Mouse (Mus musculus): ENCODE results near the gene Zdhhc1.

Gene Zdhhc1

DNA sequence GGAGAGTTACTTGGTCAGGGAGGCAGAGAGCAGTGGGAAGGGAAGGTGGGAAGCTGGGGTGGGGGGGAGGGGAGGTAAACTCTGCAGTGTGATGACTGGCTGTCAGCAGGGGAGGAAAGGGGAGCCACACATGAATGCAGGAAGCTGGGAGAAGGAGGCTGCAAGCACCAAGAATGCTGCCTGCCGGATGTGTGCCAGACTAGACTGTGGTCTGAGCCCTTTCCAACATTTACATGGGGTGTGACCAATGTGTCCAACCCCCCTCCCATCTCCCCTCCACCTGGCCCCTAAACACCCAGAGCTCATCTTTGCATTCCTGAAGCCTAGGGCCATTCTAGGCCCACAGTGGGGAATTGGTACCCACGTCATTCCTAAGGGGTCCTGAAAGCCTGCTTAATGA is 15.7 kb downstream of the Zdhhc1 start:
- no peak for DNase-seq (ENCODE audit: low read depth, low spot score)

DNA sequence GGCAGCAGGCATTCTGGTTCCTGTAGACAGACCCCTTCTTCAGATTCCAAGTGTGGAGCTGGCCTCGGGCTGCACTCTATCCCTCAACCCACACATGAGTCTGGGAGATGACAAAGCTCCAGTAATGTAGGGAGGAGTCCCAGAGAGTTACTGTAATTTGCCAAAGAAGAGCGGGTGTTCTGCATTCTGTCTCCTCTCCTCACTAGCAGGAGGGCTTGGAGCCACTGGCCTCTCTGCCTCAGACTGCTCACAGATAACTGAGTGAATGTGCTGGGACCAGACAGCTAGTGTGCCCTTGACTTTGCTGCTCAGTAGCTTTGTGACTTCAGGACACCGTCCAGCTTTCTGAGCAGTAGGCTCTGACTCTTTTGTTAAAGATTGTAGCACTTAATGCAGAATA is 18.9 kb downstream of the Zdhhc1 start:
- DNase-seq (ENCODE audit: low read depth, low spot score): no peak

DNA sequence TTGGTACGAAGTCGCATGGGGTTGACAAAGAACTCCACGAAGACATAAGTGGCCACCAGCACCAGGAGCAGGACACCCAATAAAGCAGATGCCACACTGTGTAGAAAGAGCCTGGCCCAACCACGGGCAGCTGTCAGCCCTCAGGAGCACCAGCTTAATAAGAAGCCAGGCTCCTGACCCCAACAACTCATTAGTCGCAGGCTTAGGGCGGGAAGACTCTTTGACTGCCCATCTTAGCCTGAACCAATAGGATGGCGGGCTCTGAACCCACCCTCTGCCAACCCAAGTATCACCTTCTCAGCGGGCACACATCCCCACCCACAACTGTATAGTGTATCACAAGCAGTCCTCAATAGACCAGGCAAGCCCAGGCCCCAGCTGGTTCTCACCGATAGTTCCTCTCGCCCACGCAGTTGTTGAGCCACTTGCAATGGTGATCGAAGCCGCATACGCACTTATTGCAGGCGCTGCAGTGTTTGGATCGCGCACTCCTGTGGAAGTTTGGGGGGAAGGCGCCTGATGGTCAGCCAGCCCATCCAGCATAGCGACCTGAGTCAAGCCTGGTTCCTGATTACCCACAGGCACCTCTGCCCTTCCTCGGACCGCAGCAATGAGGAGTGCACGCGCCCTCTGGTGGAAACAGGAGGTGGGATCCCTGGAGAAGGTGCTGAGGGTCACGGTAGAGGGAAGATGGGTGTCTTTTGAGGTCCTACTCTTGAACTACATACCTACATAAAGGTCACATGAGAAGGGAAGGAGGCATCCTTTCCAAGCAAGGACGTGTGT is 19.9 kb downstream of the Zdhhc1 start:
- no peak for DNase-seq (ENCODE audit: low read depth, low spot score)

DNA sequence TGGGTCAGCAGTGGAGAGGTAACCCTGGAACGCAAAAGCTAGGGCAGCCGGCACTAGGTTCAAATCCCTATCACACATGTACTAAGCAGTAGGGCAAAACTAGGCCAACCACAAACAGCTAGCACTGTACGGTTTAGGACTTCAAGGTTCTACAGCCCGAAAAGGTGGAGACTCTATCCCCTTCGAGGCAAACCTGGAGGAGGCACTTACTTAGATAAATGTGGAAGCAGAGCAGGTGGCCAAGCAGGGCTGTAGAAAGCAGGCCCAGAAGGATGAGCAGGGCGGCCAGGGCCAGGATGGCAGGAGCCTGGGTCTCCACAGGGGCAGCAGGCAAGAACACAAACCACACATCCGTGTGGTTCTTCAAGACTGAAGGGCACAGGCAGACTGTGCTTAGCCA is 20.5 kb downstream of the Zdhhc1 start:
- DNase-seq (ENCODE audit: low read depth, low spot score): no peak

DNA sequence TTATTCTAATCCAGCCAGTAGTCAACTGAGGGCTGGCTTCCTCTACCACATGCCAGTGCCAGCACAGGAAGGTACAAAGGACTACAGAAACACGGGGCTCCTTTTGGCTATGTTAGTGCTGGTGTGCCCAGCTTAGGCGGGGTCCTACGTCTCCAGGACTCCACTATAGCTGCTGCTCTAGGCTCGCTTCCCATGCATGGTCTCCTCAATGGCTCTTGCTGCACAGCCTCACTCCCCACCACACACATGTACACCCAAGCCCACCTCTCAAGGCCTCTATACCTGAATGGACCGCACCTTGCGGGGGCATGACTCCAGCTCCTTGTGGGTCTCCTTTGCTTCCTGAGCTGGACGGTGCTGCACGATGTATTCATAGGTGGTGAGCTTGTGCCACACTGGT is 21.0 kb downstream of the Zdhhc1 start:
- no peak for DNase-seq (ENCODE audit: low read depth, low spot score)

DNA sequence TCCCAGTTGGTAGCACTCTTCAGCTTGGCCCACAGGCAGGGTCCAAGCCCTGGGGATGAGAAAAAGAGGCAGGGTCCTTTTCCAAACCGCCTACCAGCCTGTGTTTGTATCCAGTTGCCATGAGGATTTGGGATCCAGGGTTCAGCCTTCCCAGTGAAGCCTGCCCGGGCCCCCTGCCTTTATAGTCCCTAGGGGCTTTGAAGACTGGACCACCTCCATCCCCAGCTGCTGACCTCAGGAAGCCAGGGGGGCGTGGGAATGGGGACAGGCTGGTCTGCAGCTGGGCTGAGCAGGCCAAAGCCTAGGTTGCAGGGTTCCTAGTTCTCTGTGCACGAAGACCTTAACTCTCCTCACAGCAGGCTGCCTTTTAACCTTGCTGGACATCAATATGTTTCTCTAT is 21.4 kb downstream of the Zdhhc1 start:
- no peak for DNase-seq (ENCODE audit: low read depth, low spot score)

DNA sequence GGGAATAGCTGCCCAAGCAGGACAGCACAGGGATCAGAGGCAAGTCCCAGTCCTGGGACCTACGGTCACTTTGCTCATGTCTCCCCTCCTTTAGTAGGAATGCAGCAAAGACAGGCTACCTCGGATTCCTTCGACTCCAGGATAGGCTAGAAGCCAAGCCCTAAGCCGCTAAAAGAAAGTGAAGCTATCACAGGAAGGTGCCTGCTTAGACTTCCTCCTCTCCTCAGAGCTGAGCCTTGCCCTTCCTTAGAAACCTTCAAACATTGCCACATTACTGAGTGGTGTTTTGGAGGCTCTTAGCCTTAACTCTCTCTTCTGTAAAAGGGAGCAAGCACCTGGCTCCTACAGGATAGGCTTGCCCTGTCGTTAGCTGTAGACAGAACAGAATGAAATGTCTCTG is 22.0 kb downstream of the Zdhhc1 start:
- no peak for DNase-seq (ENCODE audit: low read depth, low spot score)

DNA sequence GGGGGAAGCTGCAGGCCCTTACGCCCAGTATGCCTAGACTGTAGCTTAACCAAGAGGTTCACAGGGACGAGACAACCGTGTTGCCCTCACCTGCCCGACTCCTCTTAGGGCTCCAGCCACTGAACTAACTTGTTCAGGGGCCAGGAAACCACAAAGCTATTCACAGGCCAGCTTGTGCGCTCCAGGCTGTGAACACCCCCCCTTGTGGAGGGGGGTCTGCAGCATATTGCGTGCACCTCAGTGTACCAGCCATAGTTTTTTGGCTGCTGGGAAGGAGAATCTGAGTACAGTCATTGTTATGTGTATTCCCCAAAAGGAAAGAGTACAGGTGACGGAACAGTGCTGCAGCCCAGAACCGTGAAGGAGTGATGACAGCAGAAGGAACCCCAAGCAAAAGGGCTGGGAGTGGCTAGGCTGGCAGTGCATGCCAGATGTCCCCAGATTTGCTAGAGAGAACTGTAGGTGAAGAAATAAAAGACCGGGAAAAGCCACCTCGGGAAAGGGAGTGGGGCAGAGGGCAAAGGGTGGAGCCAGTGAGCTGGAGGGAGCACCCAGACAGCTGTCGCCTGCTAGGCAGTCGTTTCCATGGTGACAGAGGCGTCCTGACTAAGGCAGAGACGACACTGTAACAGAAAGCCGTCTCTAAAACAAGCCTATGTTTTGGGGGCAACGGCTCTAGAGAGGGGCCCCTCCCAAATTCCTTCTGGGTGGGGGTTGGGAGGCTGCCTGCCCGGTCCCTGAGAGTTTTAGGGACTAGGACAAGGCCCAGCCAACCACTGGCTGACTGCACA is 22.7 kb downstream of the Zdhhc1 start:
- DNase-seq (ENCODE audit: low read depth, low spot score): peak; percentile 48

DNA sequence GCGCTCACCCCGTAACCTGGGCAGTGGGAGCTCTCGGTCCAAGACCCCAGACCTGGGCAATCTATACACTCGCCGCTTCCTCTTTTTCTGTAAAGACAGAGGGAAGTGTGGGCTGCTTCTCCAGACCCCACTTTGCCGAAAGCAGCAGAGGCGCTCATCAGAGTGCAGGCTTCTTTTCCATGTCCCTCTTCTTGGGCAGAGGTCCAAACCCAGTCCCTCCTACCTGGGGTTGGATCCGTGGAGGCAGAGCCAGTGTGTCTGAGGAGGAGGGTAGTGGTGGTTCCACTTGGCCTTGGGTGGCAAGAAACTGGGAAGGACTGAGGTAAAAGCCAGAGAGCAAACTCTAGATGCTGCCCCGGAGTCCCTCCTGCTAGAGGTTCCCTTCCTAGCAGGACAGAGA is 23.7 kb downstream of the Zdhhc1 start:
- DNase-seq (ENCODE audit: low read depth, low spot score): no peak

DNA sequence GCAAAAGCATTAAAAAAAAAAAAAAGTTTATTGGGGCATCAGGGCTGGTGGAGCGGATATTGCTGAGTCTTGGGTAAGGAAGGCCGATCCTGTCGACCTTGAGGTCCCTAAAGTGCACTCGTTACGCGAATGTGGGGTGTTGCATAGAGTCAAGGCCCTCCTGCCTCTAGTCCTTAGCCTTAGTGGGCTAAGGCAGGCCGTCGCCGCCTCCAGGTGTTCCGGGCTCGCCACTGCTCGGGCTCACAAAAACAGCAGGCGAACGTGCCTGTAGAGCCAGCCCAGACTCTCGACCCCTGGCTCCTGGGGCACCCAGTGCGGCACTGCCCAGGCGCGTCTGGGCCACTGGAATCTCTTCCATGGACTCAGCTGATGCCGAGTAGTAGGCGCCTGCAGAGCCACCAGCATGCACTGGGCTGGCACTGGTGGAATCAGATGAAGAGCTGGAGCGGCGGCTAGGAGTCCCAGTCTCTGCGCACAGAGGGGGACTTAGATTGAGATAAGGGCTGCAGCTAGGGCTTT is 24.2 kb downstream of the Zdhhc1 start:
- no peak for DNase-seq (ENCODE audit: low read depth, low spot score)

DNA sequence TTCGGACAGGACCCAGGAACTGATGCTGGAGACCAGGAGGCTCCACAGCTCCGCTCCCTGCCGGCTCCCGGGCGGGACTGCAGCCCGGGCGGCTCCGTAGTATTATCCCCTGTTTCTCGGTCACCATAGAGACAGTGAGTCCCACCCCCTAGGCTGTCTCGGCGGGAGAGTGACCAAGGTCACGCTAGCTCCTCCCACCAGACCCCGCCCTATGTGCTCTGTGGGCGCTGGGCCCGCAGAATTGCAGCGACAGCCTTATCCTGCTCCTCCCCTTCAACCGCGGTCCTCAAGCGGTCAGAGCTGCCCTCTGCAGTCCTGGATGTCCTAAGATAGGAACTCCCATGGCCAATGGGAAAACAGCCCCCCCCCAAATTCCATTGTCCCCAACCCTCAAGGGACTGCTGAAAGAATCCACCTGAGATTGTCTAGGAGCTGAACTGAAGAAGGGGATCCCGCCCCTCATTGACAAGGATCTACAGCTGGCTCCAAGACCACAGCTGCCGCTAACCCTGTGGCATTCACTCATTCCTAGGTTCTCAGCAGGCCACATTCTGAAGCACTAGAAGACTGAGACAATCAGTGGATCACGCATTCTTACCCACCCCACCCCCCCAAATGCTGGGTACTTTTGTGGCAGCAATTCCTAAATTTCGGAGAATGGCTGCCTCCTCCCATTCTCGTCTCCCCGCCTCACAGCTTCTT is 25.2 kb downstream of the Zdhhc1 start, which contains the start of gene Tppp3:
TSS of gene Tppp3 (minus strand) at position 213 of the 702 bp plus-strand sequence.
- DNase-seq (ENCODE audit: low read depth, low spot score): peak; percentile 87

DNA sequence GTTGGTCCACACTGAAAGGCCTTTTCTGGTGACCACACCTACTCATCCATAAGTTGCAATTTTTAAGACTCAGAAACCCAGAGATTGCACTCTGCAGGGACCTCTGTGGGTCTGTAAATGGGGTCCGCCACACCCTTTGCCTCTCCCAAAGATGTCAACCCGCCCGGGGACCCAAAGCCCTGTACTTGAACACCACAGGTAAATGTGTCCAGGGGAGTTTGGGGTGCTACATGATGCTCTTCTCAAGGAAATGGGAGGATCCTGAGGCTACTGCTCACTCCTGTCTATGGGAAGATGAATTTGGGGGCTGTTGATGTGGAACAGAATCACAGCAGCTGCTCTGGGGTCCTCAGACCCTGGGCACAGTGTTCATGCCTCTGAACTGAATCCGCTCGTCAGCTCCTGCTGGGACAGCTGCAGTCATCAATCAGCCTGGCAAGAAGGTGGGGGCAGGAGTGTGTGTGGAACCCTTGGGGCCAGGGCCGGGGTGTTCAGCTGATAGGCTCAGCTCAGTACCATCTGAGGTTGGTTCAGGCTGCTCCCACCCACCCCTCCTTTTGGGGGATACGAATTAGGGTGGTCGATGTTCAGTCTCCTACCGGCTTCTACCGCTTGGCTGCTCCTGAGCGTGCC is 25.9 kb downstream of the Zdhhc1 start:
- no peak for DNase-seq (ENCODE audit: low read depth, low spot score)

DNA sequence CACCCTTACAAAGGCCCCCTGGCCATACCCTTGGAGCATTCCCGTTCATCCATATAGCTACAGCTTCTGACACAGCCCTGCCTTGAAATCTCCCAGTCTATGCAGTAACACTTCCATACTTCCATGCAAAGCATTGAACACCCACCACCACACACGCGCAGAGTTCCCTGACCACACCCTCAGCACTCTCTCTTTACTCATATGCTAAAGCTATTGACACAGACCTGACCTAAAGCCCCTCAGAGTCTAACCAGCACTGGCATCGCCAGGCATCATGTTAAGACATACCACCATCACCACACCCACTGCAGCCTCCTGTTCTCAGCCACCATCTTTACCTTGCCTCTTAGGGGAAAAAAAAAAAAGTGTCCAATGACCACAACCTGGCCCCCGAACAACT is 26.4 kb downstream of the Zdhhc1 start:
- DNase-seq (ENCODE audit: low read depth, low spot score): no peak

DNA sequence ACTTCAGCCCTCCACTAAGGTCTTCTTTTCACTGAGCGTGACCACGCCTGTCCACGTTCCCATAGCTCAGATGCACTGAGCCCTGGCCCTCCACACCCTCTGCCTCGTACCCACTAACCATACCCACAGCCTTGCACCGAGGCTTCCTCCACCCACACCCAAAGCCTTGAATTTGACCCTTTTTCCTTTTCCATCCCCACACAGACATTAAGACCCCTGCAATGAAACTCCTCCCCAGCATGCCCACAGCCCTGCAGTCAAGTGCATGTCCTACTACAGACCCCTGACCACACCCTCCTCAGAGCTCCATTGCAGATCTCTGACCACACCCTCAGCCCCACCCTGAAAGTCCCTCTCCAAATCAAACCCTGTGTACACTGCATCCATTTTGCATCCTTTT is 26.9 kb downstream of the Zdhhc1 start:
- no peak for DNase-seq (ENCODE audit: low read depth, low spot score)

DNA sequence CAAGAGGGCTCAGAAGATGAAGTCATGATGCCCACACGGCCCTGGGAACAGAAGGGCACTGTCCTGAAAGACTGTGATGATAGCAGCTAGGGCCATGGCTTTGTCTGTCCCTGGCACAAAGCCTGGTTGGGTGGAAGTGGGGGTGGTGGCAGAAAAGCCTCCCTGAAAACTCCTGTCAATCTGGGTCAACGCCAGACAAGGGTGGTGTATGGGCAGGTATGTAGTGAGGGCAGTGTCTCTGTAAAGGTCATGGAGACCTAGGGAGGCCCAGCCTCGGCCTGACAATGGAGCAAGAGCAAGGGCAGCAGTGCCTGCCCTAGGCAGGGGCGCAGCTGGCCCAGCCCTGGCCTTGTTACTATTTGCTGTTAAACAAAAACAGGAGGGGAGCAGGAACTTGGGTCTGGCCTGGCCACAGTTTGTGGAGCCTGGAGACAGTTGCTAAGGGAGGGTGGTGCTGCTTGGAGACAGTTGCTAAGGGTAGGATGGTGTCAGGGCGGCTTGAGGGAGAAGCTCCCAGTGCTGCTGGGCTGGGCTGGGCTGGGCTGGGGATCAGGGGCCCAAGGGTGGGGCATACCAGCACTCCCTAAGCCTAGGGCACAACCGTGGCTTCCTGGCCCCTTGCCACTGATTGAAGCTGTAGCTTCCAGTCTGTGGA is 27.5 kb downstream of the Zdhhc1 start:
- DNase-seq (ENCODE audit: low read depth, low spot score): no peak

DNA sequence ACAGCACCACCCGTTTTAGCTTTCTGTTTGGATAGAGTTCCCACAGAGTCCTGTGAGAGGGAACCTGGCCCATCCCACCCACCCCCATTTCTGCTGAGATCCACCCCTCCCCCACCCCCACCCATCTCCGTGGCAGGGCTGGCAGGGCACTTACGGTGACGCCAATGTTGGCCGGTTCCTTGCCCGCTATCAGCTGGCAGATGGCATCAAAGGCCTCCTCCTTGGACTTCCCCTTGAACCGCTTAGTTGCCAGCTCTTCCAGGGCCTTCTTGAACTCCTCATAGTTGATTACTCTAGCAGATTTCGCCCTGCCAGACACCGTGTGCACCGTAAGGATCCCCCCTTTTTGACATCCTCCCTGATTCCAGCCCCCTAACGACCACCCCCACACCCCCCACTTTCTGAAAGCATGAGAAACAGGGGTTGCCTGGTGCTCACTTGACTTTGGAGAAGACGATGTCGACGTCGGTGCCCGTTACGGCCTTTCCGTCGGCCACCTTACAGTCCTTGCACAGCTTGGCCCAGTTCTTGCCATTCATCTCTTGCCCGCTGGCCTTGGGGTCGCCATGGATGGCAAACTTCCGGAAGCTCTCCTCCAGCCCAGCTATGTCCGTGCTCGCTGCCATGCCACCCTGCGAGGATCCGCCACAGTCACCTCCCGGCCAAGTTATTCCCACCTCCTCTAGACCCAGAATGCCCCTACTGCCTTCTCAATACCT is 28.5 kb downstream of the Zdhhc1 start:
- no peak for DNase-seq (ENCODE audit: low read depth, low spot score)

DNA sequence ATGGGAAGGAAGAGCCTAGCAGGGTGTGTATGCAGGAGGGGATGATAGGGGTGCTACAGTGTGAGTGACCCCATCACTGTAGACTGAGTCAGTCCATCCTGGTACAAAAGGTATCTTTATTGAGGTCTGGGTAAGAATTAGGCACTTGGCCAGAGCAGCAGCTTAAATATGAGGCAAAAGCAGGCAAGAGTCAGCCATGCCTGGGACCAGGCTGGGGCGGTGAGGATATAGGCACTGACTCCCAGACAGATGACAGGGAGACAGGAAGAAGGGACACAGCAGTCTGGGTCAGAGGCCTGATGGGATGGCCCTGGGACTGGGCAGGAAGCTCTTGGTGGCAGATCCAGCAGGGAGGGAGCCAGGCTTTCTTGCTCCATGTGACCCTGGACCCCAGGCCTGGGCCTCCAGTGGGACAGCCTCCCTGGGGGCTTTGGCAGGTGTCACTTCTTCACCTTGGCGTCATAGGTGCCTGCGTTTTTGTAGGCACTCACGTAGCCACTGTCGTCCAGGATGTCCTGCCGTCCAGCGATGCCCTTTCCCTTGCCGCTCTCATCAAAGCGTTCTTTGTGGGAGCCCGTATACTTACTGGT is 29.2 kb downstream of the Zdhhc1 start:
- DNase-seq (ENCODE audit: low read depth, low spot score): no peak

DNA sequence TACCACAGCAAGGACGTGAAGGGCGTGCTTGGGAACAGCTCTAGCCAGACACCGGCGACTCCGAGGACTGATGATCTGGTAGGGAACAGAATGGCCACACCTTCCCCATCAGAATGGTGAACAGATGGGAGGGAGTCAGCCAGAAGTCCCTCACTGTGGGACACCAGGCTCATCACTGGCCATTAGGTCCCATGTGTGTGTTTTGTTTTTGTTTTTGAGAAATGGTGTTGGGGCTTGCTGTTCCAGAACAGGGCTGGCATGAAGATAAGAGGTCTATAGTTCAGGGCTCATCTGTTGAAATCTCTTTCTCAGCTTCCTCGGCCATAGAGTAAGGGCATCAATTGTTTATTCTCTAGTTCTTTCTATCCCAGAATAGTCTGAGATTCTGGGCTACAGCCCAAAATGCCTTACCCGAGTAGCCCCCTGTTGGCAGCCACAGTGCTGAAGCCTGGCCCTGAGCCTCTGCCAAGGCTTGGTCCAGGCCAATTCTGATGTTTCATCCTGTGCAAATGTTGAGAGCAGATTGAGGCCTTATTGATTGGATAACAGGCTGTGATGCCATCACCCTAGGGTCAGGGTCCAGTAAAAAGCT is 29.9 kb downstream of the Zdhhc1 start:
- DNase-seq (ENCODE audit: low read depth, low spot score): no peak

DNA sequence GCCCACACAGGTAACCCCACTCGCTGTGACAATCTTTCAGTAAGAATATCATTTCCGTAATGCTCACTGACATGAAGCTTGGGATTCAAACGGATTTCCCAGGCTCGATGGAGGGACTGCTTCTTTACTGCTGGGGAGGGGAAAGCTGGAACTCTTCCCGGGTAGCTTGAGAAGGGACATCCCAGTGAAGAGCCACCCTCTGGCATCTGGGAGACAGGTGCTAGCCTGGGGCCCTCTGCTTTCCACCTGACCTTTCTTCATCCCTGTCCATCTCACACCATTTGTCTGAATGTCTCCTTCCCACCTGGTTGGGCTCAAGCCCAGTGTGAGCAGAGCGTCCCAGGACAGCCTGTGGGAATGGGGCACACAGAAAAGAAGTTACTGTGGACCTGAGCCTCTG is 30.5 kb downstream of the Zdhhc1 start:
- no peak for DNase-seq (ENCODE audit: low read depth, low spot score)

DNA sequence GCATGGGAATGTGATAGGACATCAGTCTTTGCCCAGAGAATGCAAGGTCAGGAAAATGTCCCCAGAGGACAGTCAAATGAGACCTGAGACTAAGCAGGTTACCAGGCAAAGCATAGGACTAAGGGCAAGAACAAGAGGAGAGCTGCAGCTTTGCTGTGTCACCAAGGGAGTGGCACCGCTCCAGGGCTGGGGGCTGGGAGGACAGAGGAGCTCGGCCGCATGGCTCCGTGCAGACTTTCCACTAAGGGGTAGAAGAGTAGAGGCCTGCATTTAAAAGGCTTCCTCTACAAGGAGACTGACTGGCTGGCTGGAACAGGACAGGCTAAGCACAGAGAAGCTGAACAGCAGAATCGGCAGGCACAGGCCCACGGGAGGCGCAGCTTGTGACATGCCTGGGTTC is 32.1 kb downstream of the Zdhhc1 start:
- no peak for DNase-seq (ENCODE audit: low read depth, low spot score)

All from embryo, embryonic 11.5 days (tissue).